In the genomic region with DNA sequence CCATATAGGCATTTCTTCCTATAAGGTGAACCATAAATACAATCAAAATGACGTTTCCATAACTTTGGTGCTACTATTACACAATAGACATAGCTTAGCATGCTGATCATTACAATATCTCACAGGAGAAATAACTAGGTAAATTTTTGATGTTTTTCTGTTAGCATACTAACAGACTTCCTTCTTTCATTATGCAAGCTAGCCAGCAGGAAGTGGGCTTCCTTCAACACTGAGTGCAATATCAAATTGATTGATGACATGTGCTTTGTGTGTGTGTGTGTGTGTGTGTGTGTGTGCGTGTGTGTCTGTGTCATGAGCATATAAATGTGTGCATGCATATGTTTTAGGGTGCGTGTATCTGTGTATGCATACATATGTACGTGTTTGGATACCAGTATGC, we compare ENCODE assay signal across 47 mouse cellular contexts. TPM values are rescaled to one million over a fixed set of nuclear protein-coding genes. Genes with fewer than 3 reads are reported as not detected.
"Had no signal": no experiment of that assay in that cellular context is flagged by ENCODE, and none has a peak within 500 bp of the region (broad histone marks: within the 10 kb centered on the region; RNA-seq: fewer than 3 reads in every experiment).

No protein-coding gene starts in this region.

- ATAC-seq: liver, embryonic 12.5 days; liver, postnatal 0 days; lung, postnatal 0 days; midbrain, embryonic 13.5 days; midbrain, embryonic 15.5 days; midbrain, embryonic 16.5 days had no signal

- DNase-seq: left cerebral cortex, postnatal 4 days; liver; liver, embryonic 13.5 days; liver, postnatal 0 days; lung, adult 18-20 months; lung, adult 2 months; lung, embryonic 14.5 days; lung, postnatal 10 days; lung, postnatal 14 days; lung, postnatal 36 days; lung, postnatal 4 days; midbrain, embryonic 14.5 days had no signal

- H3K4me3 ChIP-seq: limb, embryonic 10.5 days; limb, embryonic 12.5 days; limb, embryonic 13.5 days; limb, embryonic 15.5 days; liver, embryonic 12.5 days; liver, embryonic 13.5 days; liver, embryonic 15.5 days; lung, embryonic 15.5 days; megakaryocyte, embryonic 14.5 days; midbrain, embryonic 10.5 days; midbrain, embryonic 12.5 days; midbrain, embryonic 13.5 days; midbrain, embryonic 15.5 days; myocyte; neural tube, embryonic 12.5 days; neural tube, embryonic 13.5 days had no signal

- H3K27ac ChIP-seq: limb, embryonic 10.5 days; limb, embryonic 12.5 days; limb, embryonic 13.5 days; limb, embryonic 15.5 days; liver, embryonic 12.5 days; liver, embryonic 13.5 days; liver, embryonic 14.5 days; liver, embryonic 15.5 days; lung, embryonic 15.5 days; macrophage; midbrain, embryonic 10.5 days; midbrain, embryonic 12.5 days; midbrain, embryonic 13.5 days; midbrain, embryonic 15.5 days; neural tube, embryonic 12.5 days; neural tube, embryonic 13.5 days had no signal

- H3K9me3 ChIP-seq: limb, embryonic 10.5 days; limb, embryonic 12.5 days; limb, embryonic 13.5 days; limb, embryonic 15.5 days; liver, embryonic 12.5 days; liver, embryonic 13.5 days; liver, embryonic 15.5 days; lung, embryonic 15.5 days; megakaryocyte, embryonic 14.5 days; midbrain, embryonic 10.5 days; midbrain, embryonic 12.5 days; midbrain, embryonic 13.5 days; midbrain, embryonic 15.5 days; neural tube, embryonic 12.5 days; neural tube, embryonic 13.5 days had no signal

- H3K9ac ChIP-seq: limb, embryonic 12.5 days; limb, embryonic 13.5 days; limb, embryonic 15.5 days; liver, embryonic 12.5 days; liver, embryonic 13.5 days; liver, embryonic 14.5 days; liver, embryonic 15.5 days; liver, postnatal 0 days; lung, embryonic 14.5 days; lung, embryonic 15.5 days; midbrain, embryonic 12.5 days; midbrain, embryonic 13.5 days; midbrain, embryonic 15.5 days; neural tube, embryonic 12.5 days; neural tube, embryonic 13.5 days had no signal

- H3K27me3 ChIP-seq: limb, embryonic 12.5 days; limb, embryonic 13.5 days; limb, embryonic 15.5 days; liver, embryonic 12.5 days; liver, embryonic 13.5 days; liver, embryonic 15.5 days; lung, embryonic 15.5 days; megakaryocyte, embryonic 14.5 days; midbrain, embryonic 12.5 days; midbrain, embryonic 13.5 days; midbrain, embryonic 15.5 days; neural tube, embryonic 12.5 days; neural tube, embryonic 13.5 days had no signal

- H3K4me2 ChIP-seq: limb, embryonic 12.5 days; limb, embryonic 13.5 days; limb, embryonic 15.5 days; liver, embryonic 11.5 days; liver, embryonic 12.5 days; liver, embryonic 13.5 days; liver, embryonic 15.5 days; lung, embryonic 14.5 days; lung, embryonic 15.5 days; midbrain, embryonic 11.5 days; midbrain, embryonic 12.5 days; midbrain, embryonic 13.5 days; midbrain, embryonic 15.5 days; neural tube, embryonic 12.5 days; neural tube, embryonic 13.5 days had no signal

- H3K36me3 ChIP-seq: limb, embryonic 10.5 days; limb, embryonic 12.5 days; limb, embryonic 13.5 days; limb, embryonic 15.5 days; liver, embryonic 12.5 days; liver, embryonic 13.5 days; liver, embryonic 15.5 days; lung, embryonic 15.5 days; midbrain, embryonic 10.5 days; midbrain, embryonic 12.5 days; midbrain, embryonic 13.5 days; midbrain, embryonic 15.5 days; neural tube, embryonic 12.5 days; neural tube, embryonic 13.5 days had no signal

- H3K4me1 ChIP-seq: limb, embryonic 10.5 days; limb, embryonic 12.5 days; limb, embryonic 13.5 days; limb, embryonic 15.5 days; liver, embryonic 12.5 days; liver, embryonic 13.5 days; liver, embryonic 15.5 days; lung, embryonic 15.5 days; megakaryocyte, embryonic 14.5 days; midbrain, embryonic 10.5 days; midbrain, embryonic 12.5 days; midbrain, embryonic 13.5 days; midbrain, embryonic 15.5 days; neural tube, embryonic 12.5 days; neural tube, embryonic 13.5 days had no signal

RNA-seq across cellular contexts. Expression of a gene that starts 6.2 kb away (rescaled TPM):
- total RNA-seq: left cerebral cortex, postnatal 10 days; left cerebral cortex, postnatal 14 days; left cerebral cortex, postnatal 25 days; left cerebral cortex, postnatal 36 days; left cerebral cortex, postnatal 4 days; liver, adult 2 months; megakaryocyte, adult 5-6 weeks; megakaryocyte-erythroid progenitor cell, adult 5-6 weeks; midbrain, postnatal 0 days; monocyte, adult 5-6 weeks had no signal
- polyA plus RNA-seq: limb, embryonic 10.5 days; limb, embryonic 11.5 days; limb, embryonic 12.5 days; limb, embryonic 13.5 days; limb, embryonic 14.5 days; limb, embryonic 15.5 days; liver, adult 2 months; liver, embryonic 11.5 days; liver, embryonic 12.5 days; liver, embryonic 13.5 days; liver, embryonic 14.5 days; liver, embryonic 15.5 days; liver, embryonic 16.5 days; liver, postnatal 0 days; lung, adult 2 months; lung, embryonic 14.5 days; lung, embryonic 15.5 days; lung, embryonic 16.5 days; lung, postnatal 0 days; macrophage; midbrain, embryonic 10.5 days; midbrain, embryonic 11.5 days; midbrain, embryonic 12.5 days; midbrain, embryonic 13.5 days; midbrain, embryonic 14.5 days; midbrain, embryonic 15.5 days; midbrain, embryonic 16.5 days; midbrain, postnatal 0 days; neural tube, embryonic 11.5 days; neural tube, embryonic 12.5 days; neural tube, embryonic 13.5 days had no signal

RNA-seq across cellular contexts. Expression of a gene that starts 33.9 kb away (rescaled TPM):
- total RNA-seq: left cerebral cortex, postnatal 10 days; left cerebral cortex, postnatal 14 days; left cerebral cortex, postnatal 25 days; left cerebral cortex, postnatal 36 days; left cerebral cortex, postnatal 4 days; liver, adult 2 months; megakaryocyte, adult 5-6 weeks; megakaryocyte-erythroid progenitor cell, adult 5-6 weeks; midbrain, postnatal 0 days; monocyte, adult 5-6 weeks had no signal
- polyA plus RNA-seq: limb, embryonic 10.5 days; limb, embryonic 11.5 days; limb, embryonic 12.5 days; limb, embryonic 13.5 days; limb, embryonic 14.5 days; limb, embryonic 15.5 days; liver, adult 2 months; liver, embryonic 11.5 days; liver, embryonic 12.5 days; liver, embryonic 13.5 days; liver, embryonic 14.5 days; liver, embryonic 15.5 days; liver, embryonic 16.5 days; liver, postnatal 0 days; lung, adult 2 months; lung, embryonic 14.5 days; lung, embryonic 15.5 days; lung, embryonic 16.5 days; lung, postnatal 0 days; macrophage; midbrain, embryonic 10.5 days; midbrain, embryonic 11.5 days; midbrain, embryonic 12.5 days; midbrain, embryonic 13.5 days; midbrain, embryonic 14.5 days; midbrain, embryonic 15.5 days; midbrain, embryonic 16.5 days; midbrain, postnatal 0 days; myocyte; neural tube, embryonic 11.5 days; neural tube, embryonic 12.5 days; neural tube, embryonic 13.5 days had no signal
